Mouse (Mus musculus) fat pad, adult 2 months (tissue): ENCODE measurements around the gene Zbtb20.
A peak's percentile ranks its signal among the peaks of the same experiment; 100 is the strongest.

Experiments
- DNase-seq: peaks from one replicate; pipeline ENCODE4 v3.0.0-alpha.2; 2011; ENCODE audit warnings: low read depth, low spot score; ENCODE audit errors: extremely low read depth

The Zbtb20 gene

DNA sequence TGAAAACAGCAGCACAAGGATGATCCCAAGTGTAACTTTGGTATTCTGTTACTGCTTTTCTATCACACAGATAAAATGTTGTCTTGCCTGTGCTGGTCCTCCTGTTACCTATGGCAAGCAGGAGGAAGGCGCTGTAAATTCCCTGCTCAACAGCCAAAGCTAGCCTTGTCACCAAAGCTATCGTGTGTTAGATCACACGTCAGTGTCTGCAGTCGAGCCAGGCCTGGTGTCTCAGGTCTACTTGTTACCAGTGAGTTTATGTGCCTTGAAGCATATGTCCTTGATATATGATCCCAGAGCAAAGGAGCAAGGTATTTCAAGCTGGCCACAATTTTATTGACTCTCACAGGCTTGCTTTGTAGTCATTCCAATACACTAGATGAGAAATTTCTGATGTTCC is 517.7 kb downstream of the Zbtb20 start:
- DNase-seq: no peak

DNA sequence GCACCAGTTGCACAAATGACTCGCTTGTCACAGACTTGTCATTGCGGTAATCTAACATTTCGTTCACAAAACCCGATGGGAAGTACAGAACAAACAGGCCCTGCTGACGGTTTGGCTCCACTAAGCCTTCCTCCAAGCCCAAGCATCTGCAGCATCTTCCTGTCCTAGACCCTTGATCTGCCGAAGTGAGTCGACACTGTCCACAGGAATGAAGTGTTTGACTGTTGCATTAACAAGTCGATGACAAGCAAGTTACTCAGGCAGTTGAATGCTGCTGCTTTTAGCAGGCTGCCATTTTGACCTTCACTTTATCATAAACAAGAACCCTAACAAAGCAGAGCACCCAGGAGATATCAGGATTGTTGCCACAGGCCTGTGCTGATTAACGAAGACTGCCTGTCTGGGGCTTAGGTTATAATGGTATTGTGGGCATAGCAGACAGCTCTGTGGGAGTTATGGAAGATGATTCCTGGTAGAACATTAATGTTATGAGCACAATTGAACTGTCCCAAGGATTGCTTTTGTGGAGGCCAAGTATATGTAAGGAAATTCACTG is 518.4 kb downstream of the Zbtb20 start:
- DNase-seq: no peak

DNA sequence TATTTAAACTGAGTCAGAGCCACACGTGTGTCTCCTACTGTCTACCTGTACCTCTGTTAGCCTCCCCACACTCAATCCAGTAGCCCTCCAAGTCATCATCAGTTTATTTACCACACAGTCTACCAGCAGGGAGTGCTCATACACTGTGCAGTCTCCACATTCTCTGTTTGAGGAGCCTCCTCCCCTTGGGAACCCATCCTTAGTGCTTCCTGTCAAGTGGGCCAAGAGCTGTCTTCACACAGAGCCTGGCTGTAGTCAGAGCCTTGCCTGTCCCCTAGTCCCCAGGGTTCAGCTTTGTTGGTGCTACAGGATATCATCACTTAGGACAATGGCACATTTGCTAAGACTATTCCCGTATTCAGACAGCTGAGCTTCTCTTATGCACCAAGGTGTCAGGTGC is 519.1 kb downstream of the Zbtb20 start:
- no peak for DNase-seq

DNA sequence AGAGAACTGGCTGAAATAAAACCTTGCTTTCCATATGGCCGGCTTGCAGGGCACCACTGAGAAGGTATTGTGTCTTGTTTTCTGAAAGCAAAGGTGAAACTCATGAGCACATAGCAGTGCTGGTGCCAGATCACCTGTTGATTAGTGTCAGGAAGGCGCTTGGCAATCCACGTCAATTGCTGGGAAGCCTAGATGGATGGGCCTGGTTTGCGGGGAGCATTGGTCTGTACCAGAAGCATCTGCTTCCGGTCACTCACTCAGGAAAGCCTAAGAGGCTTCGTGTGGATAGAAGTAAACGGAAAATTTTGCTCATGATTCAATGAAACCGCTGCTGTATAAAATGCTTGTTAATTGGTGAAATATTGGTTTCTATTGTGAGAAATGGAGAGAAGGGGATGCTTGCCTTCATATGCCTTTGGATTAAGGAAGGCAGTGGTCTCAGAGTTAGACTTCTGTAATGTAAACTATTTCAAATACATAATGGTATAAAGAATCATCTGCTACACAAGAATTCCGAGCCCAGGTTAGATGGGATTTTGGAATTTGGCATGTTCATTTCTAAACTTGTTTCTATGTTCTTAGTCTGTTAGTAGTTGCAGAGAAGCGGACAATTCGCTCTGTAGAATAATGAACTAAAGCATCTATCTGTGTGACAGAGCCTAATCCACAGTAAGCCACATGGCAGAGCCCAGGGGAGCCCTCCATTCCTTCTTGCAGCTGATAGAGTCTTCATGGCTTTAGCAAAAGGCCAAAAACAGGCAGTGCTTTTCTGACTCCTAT is 521.4 kb downstream of the Zbtb20 start:
- no peak for DNase-seq

DNA sequence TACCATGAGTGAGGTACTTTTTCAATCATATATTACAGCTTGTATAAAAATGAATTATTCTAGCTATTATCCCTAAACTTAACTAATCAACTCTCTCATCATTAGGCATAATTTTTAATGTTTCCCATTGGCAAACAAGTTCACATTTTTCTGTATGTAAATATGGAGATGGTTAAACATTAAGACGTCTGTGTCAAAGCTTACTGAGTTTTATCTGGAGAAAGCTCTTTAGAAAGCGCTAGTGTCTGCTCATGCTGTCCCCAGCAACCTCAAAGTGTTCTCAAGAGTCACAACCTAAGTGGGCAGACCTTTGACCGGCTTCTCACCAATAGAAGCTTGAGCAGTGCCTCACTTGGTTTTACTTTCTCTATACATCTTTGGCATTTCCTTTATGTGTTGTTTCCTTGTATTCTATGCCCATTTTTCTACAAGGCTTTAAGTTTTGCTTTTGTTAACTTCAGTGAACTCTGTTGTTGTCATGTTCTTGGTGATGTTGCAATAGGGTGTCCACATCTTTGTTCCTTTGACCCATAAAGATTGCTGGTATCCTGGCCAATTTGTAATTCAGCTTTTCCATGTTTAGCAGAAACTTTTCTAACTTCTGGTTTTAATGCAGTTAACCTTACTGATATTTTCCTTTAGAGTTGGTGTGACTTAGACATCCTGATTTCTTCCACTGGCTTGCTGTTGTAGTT is 522.1 kb downstream of the Zbtb20 start:
- DNase-seq: no peak

DNA sequence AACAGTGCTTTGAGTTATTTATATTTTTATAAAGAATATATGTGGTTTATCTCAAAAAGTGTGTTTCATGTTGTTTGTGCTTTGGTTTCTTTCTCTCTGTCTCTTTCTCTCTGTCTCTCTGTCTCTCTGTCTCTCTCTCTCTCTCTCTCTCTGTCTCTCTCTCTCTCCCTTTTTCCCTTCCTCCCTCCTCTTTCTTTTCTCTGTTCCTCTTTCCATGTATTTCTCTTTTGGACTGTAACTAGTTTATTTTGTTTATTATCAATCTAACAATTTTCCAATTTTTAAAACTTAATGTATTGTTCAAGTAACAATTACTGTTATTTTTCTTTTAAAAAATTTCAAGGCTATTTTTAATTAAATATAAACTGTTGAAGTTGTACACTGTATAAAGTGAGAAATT is 523.7 kb downstream of the Zbtb20 start:
- no peak for DNase-seq

DNA sequence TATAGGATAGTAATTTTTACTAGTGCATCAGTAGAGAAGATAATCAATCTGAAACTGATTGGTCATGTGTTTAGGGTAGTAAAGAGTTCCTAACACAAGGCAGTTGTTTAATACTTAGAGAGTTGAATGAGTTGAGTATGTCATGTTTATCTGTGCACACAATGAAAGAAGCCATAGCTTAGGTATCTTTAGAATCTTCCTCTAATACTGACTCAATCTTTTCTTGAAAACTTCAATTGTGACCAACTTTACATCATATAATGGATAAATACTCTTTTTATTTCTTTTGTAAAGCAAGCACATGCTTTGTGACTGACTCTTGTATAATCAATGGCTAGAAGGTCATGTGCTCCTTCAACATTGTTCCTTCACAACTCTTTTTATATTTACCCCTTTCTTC is 524.4 kb downstream of the Zbtb20 start:
- no peak for DNase-seq

DNA sequence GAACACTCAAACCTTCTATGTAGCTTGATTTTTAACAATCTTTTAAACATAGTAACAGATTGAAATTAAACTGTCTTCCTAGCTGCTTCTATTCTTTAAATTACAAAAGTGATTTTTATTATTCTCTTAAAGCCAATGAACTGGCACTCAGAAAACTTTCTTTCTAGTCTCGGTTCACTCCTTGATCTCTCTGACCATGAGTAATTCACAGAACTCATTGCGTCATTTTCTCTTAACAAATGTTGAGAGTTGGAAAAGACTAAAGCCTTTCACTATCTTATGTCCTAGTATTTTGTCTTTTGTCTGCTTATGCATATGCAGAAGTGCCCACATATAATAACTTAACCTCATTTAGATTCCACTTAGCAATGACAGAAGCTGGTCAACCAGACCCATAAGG is 525.3 kb downstream of the Zbtb20 start:
- DNase-seq: no peak

DNA sequence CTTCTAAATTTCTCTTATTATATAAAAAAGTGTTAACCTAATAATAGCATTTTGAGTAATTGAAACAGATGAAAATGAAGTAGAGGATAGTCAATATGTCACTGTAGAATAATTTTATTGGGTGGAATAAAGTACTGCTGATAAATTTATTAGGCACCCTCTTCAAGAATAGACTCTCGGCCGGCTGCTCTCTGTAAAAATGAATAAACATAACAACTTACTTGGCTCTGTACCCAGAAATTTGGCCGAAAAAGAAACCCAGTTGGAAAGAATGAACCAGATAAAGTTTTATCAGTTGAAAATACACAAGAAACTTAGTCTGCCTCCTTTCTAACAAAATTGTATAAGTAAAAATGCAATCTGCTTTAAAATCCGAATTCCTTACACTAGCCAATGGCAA is 527.2 kb downstream of the Zbtb20 start:
- no peak for DNase-seq

DNA sequence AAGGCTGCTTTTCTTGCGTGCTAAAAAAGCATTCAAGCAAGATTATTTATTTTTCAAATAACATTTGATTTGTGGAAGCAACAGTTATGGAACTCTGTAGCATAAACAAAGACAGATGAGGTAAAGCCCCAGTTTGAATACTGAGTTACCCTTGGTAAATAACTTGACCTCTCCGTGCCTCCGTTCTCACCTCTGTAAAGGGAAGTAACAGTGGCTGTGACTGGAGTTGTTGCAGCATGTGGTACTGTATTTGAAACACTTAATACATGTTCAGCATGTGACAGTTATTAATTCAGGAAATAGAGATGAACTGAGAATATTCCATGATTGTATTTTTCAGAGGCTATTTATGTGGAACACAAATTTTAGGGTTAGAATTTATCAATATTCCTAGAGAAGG is 529.4 kb downstream of the Zbtb20 start:
- DNase-seq: no peak

DNA sequence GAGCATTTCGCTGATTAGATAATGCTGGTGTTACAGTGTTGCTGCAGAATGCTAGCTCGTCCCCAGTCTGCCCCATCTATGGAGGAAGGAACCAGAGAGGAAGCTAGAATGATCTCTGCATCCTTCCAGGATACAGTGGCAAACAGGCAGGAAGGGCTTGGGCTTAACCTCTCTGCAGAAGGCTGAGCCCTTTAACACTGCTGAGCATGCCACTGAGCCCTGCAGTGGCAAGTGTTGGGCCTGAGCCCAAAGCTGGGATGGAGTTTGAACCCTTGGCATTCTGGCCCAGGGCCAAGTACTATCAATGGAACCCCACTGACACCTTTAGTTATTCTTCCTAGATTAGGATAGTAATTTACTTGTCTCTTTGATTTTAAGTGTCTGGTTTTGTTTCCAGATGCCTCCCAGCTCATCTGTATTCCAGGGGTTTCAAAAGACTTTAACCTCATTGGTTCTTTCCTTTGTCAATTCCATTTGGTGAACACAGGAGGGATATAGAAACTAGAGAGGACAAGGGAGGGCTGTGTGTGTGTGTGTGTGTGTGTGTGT is 532.0 kb downstream of the Zbtb20 start:
- DNase-seq: no peak

DNA sequence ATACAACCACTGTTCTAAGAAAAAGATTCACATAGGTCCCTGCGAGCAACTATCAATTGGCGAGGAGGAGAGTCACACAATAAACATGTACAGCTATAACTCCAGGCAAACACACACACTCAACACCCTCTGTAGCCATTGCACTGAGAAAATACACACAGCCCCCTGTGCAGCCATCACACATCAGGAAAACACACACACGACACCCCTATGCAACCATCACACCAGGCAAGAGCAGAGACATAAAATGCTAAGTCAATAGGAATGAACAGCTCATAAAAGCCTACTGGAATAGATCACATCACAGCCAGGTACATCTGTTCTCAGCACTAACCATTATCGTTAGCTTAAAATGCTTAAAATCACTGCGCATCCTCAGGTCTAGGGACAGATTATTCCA is 532.9 kb downstream of the Zbtb20 start:
- DNase-seq: no peak

DNA sequence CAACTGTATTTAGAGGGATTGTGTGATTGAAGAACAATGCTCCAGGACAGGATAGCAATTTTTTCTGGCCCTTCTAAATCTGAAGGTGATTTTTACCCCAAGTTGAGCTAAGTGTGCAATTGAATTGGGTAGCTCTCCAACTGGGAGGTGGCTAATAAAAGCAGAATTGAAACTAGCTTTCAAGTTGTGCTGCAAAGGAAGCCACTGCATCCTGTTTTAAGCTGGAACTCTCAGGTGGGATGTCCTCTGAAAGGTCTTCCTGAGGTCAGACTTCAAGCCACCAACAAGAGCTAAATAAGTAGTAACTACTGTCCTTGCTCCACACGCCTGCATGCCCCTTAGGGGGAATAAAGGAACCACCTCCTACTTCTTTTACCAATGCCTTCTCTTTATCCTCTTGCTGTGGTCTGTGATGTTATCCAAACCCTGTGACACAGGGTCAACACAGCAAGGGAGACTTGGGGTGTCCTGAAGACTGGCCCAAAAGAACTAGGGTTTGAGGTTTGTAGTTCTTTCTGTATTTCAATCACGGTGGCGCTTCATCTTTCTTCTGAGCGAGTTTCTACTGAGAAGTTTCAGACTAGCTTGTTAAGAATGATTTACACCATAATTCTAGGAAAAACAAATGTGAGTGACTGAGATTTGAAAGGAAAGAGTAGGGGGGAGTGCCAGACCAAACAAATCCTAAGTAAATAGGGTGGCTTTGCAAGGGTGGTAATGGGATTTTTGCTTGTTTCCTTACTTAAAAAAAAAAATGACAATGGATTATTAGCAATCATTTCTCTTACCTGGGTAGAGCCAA is 533.6 kb downstream of the Zbtb20 start:
- DNase-seq: no peak

DNA sequence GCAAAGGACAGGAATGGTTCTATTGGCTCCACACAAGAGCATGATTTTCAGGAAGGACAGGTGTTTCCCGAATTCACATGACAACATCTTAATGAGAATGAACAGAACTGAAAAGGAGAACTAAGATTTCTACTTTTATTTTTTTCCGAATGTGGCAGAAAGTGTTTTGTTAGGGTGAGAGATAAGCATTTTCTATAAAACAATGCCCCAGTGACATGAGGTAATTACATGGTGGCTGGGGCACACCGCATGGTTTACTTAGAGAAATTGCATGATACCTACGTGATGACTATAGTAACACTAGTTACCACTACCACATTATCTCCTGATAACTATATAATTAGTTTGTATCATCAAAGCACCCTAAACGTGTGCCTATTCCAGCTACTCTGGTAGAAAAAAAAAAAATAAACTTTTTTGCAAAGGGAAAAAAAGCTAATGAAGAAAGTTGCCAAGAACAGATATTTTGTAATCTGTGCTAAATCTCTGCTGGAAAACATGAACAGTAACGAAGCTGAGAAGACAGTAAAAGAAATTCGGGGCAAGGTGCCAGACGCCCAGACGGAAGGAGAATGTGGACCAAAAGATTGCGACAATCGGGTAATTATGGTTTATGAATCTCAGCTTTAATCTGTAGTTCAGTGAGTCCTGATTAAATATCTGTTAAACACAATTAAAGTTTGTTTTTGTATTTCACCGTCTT is 534.4 kb downstream of the Zbtb20 start:
- DNase-seq: peak; percentile 25

DNA sequence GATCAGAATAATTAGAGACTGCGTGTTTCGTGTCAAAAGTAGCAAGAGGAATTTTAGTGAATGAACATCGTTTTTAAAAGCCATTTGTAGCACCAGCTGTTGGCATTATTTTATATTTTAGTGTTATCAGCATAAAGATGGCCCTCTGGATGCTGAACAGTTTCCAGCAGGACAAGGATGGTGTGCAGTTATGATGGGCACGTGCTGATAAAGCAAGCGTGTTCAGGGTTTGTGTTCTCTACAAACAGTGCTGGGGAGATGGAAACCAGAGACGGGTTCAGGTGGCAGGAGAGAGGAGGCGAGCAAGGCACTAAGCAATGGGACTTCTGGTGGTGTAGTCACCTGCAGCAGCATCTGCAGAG is 534.9 kb downstream of the Zbtb20 start:
- no peak for DNase-seq

DNA sequence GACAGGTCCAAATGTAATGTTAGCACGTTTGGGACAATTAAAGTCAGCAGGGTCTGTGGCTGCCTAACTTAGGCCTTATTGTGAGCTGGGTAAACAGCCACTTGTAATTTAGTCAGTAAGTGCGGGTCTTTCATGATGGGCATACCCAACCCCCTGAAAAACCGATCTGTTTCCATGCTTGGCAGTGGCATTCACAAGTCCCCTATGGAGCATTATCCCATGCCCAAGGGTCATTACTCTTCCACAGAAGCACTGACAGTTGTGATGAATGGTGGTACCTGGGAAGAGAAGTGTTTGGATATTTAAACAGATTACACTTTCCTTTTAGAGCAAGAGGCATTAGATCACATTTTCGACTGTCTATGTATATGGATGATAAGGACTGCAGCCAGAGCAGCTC is 540.2 kb downstream of the Zbtb20 start:
- DNase-seq: no peak

DNA sequence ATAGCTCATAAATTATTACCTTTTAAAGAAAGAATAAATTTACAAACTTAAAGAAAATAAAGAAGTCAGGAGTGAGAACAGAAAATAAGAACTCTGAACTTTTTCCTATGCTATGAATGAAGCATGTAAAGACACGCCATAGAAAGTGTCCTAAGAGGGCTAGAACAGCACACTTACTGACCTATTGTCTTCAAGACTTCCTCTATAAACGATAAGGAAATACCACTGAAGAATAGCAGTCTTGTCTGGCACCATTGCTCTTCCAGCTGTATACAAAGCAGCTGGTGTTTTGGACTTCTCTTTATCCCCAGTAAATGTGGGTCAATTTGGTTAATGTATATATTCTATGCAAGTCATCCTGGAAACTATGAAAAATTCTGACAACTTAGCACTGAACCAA is 544.2 kb downstream of the Zbtb20 start:
- DNase-seq: no peak

DNA sequence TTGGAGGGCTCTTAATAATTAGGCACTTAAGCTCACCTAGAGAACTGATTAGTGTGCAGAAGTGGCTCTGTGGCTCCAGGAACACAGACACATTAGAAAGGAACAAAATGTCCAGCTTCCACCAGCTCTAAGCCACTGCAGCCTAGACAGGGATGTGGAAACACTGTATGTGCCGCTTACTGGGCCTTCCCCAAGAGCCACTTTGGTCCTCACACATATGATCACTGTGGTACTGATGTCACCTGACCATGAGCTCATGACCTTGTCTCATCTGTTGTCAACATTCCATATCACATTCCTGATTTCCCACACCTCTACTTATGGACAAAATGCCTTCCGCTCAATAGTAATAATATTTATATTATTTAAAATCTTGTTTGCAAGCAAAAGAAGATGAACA is 553.3 kb downstream of the Zbtb20 start:
- DNase-seq: no peak

DNA sequence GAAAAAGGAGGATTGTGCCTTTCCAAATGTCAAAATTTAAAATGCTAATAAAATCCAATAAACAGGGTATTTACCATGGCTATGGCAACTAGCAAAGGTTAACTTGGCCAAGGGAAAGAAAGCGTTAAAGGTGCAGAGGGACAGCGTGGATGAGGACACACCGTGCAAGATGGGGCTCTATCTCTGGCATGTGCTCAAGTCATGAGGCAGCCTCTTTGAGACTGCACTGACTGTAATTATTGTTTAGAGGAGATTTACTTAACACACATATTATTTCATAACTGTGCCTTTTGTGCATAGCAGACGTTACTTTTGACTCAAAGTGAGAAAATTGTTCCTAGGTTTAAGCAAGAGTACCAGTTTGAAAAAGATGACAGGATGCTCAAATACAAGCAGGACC is 554.3 kb downstream of the Zbtb20 start:
- DNase-seq: no peak

DNA sequence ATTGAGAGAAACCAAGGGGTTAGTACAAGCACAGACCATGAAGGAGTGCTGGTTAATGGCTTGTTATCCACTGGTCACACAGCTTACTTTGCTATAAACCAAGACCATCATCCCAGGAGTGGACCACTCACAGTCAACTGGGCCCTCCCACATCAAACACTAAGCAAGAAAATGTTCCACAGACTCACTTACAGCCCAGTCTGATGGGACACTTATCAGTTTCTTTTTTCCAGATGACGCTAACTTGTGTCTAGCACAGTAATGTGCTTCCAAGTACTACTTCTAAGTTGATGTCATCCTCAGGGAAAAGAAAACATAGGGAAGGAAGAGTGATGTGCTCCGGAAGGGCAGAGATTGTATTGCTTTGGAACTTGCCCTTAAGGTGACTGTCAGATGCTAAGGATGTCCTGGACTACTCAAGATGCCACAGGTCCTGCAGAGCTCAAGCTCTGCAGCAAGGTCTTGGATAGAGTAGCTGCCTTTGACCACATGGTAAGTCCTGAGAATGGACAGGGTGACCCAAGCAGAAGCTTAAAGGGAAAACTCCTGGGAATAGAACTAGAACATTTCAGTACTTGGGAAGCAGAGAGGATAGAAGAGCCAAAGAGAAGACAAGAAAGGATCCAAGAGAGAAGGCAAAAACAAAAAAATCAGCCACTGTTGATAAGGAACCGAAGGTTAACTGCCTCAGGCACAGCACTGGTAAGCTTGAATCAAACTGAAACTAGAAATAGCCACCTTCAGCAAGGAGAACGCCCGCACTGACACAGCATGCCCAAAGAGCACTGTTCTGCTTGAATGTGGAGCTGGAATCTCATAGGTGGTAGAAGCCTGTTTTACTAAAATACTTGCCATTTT is 556.1 kb downstream of the Zbtb20 start:
- no peak for DNase-seq
